Mouse (Mus musculus): Measurements from ENCODE around the gene Sdccag8.

GRCm38 (mm10) chr1:177051366-177051963 lies 237.0 kb downstream of the Sdccag8 start:
- TF ChIP-seq CTCF (IDR thresholded peaks at IDR 0.05; ENCODE audit: low read depth): no peak
- no peak for TF ChIP-seq EP300 (IDR thresholded peaks at IDR 0.05; ENCODE audit: low read depth)

All from heart, postnatal 0 days (tissue).